Mouse (Mus musculus): ENCODE results near the gene Iffo1.

Iffo1 gene

DNA sequence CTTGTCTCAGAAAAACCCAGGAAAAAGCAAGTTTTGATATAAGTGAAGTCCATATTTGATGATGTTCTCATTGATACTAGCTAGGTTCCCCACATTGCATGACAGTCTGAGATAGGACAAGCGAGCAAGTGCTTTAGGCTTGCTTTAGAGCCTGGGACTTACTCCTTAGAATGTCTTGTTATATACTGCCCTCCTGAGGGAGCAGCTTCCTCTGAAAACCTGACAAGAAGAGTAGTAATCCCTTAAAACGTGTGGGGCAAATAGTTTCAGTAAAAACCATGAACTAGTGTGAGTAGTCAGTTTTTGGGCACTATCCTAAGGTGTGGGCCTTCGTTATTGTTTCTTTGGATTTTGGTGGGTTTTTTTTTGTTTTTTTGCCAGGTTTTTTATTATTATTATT lies 1.9 kb upstream of the Iffo1 start:
- no peak for DNase-seq

DNA sequence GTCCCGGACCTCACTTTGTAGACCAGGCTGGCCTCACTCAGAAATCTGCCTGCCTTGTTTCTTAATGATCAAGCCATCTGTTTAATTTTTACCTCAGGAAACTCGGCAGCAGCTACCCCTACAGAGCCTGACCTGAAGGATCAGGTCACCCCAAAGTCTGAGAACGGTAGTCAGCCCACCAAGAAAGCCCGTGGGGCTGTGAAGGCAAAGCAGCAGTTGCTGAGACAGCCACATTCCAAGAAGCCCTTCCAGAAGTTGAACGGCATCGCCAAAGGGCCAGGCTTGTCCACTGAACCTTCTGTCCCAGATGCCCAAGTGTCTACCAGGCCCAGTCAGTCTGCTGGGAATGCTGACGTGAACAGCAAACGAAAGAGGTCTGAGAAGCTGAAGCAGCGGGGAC lies 1.1 kb upstream of the Iffo1 start:
- no peak for DNase-seq

DNA sequence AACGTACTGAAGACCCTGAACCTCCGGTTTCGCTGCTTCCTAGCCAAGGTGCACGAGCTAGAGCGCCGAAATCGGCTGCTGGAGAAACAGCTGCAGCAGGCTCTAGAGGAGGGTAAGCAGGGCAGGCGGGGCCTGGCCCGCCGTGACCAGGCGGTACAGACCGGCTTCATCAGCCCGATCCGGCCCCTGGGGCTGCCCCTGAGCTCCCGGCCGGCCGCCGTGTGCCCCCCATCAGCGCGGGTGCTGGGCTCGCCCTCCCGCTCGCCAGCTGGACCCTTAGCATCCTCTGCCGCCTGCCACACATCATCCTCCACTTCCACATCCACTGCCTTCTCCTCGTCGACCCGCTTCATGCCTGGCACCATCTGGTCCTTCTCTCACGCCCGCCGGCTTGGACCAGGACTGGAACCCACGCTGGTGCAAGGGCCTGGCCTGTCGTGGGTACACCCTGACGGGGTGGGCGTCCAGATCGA lies 474 bp downstream of the Iffo1 start:
- DNase-seq, result no peak

- DNase-seq, result no peak
Measured at GRCm38 (mm10) chr6:125146148-125146547, 1.1 kb downstream of the Iffo1 start.

- DNase-seq, result peak; percentile 45
Measured at GRCm38 (mm10) chr6:125146797-125147196, 1.8 kb downstream of the Iffo1 start.

DNA sequence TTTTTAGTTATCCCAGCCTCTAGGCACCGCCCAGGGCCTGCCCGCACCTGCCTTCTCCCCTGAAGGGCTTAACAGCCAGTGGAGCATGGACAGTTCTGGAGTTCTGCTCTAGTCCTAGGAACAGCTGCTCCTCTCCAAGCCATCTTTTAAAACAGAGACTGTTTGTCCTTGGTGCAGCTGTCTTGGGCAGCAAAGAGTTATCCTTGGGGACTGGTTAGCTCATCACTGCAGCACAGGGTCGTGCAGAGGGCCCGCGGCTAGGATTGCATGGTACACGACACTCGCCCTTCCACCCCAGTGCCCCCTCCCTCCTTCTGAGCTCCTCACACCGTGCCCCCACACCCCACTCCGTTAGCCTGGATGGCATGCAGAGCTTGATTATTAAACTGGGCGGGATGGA lies 2.3 kb downstream of the Iffo1 start:
- no peak for DNase-seq

- peak; percentile 54 for DNase-seq
Measured at GRCm38 (mm10) chr6:125148251-125148925, 3.3 kb downstream of the Iffo1 start.

- DNase-seq, result peak; percentile 79
Measured at GRCm38 (mm10) chr6:125148926-125149568, 4.0 kb downstream of the Iffo1 start.

DNA sequence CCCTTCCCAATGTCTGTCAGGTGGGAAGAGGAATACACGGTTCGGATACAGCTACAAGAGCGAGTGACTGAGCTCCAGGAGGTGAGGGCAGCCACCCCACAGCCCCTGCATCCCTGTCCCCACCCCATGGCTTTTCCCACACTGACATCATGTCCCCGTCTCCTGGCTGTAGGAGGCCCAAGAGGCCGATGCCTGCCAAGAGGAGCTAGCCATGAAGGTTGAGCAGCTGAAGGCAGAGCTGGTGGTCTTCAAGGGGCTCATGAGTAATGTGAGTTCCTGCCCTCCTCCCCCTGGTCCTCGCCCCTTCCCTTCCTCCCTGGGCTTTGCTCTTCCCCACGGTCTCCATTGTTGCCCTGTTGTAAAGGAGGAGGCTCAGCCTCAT lies 4.5 kb downstream of the Iffo1 start:
- DNase-seq, result no peak

DNA sequence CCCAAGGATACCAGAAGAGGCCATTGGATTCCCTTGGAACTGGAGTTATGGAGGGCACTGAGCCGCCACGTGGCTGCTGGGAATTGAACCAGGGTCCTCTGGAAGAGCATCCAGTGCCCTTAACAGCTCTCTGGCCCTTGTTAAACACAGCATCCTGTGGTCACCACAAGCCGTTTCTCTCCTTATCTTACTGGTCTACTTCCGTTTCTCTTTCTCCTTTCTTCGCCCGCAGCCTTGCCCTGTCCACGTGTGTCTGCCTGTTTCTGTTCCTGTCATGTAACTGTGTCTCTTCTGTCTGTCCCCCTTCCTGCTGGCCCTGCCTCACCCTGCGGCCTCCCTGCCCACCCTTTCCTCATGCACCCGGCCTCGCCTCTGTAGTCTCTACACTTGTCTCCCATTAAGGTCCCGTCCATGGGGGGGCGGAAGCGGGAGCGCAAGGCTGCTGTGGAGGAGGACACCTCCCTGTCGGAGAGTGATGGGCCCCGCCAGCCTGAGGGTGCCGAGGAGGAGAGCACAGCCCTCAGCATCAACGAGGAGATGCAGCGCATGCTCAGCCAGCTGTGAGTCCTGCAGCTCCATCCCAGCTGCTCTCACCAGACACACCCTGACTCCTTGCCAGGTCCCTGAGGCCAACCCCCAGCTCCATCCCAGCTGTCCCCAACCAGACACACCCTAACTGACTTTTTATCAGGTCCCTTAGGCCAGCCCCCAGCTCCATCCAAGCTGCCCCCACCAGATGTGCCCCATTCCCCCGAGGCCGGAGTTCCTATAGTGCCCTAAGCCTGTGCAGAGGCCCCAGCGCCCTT lies 7.4 kb downstream of the Iffo1 start:
- DNase-seq, result no peak

DNA sequence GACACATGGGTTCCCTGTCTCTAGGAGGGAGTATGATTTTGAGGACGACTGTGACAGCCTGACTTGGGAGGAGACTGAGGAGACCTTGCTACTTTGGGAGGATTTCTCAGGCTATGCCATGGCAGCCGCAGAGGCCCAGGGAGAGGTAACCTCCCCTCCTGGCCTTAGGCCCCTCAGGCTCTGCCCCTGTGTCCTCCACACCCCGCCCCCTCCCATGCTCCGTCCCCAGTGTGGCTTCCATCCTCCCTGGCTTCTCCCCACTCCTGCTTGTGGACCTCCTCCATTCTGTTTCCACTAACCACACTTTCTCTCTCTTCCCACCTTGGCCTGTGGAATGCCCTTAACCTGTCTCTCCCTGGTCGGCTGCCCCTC lies 8.0 kb downstream of the Iffo1 start:
- DNase-seq, result no peak

DNA sequence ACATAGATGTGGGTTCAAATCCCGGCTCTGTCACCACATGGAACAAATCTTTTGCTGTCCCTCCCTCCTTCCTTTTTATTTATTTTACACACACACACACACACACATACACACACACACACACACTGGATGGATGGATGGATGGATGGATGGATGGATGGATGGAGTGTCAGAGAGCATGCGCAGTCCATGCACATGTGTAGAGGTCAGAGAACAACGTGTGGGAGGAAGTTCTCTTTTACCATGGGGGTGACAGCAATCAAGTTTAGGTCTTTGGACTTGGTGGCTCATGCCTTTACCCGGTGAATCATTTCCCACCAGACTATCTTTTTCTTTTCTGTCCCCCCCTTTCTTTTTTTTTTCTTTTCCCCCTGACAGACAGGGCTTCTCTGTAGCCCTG lies 8.6 kb downstream of the Iffo1 start:
- DNase-seq, result no peak

DNA sequence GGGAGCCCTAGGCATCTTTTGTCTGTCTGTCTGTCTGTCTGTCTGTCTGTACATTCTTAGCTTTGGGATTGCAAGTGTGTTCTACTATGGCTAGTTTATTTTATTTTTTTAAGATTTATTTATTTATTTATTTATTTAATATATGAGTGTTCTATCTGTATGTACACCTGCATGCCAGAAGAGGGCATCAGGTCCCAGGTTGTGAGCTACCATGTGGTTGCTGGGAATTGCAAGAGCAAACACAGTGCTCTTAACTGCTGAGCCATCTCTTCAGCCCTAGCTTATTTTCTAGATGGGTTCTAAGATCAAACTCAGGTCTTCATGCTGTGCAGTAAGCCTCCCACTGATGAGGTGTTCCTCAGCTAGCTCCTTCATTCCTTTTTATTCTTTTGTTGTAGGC lies 9.5 kb downstream of the Iffo1 start:
- peak; percentile 49 for DNase-seq

GRCm38 (mm10) chr6:125155262-125155661 lies 10.2 kb downstream of the Iffo1 start:
- no peak for DNase-seq

GRCm38 (mm10) chr6:125156491-125156890 lies 11.4 kb downstream of the Iffo1 start:
- DNase-seq, result no peak

- DNase-seq, result no peak
Measured at GRCm38 (mm10) chr6:125156903-125157614, 12.0 kb downstream of the Iffo1 start.

- DNase-seq, result no peak
Measured at GRCm38 (mm10) chr6:125158944-125159492, 14.0 kb downstream of the Iffo1 start.

DNA sequence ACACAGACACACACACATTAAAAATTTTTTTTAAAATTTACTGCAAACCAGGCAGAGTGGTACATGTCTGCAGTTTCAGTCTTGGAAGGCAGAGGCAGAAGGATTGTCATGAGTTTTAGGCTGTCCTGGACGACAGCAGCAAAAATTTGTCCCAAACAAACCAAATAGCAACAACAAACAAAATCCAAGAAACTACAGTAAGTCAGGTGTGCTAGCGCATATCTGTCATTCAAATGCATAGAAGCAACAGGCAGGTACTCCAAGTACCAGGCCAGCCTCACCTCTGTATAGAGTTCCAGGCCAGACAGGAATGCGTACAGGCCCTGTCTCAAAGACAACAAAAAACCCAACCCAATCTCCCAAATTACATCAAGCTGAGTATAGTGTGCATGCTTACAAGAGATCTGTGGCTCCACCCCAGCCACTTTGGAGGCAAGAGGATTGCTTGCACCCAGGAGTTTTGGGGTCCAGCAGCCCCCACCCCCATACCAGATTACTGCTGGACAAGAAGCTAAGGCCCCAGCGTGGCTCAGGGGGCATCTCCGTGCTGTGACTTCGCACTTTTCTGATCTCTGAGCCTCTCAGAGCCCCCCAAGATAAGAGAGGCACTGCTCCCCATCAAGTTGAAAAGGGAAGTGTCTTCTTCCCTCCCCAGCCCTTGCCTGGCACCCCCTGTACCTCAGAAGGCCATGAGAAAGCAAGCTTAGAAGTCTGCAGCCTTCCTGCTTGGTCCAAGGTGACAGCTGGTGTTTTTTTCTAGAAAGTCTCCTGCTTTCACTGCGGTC lies 14.9 kb downstream of the Iffo1 start:
- DNase-seq, result no peak

DNA sequence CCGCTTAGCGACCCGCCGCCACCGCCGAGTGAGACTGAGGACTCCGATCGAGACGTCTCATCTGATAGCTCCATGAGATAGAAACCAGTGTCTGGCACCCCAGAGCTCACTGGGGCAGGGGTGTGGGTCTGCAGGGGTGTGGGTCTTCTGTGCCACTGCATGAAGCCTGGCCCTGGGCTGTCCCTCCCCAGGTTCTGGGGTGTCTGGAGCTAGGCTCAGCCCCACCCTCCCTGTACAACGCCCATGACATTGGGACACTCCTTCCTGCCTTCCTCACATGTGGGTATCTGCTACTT lies 15.5 kb downstream of the Iffo1 start:
- no peak for DNase-seq

- DNase-seq, result peak; percentile 83
Measured at GRCm38 (mm10) chr6:125160854-125161760, 16.1 kb downstream of the Iffo1 start.

DNA sequence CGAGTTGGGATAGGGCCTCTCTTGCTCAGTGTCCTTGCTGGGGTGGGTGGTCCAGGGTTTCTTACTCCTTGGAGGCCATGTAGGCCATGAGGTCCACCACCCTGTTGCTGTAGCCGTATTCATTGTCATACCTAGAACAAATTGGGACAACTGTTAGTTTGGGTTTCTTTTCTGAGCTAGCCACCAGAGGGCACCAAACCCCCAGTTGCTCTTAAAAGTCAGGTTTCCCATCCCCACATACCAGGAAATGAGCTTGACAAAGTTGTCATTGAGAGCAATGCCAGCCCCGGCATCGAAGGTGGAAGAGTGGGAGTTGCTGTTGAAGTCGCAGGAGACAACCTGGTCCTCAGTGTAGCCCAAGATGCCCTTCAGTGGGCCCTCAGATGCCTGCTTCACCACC lies 16.9 kb downstream of the Iffo1 start:
- peak; percentile 74 for DNase-seq

All from kidney, postnatal 14 days (tissue).